Mouse (Mus musculus) left cerebral cortex, adult 11 months (tissue): ENCODE data around the gene Tead3.

Experiments
- DNase-seq: peaks from one replicate; pipeline ENCODE4 v3.0.0; 2022; ENCODE audit warnings: low spot score

The Tead3 gene

DNA sequence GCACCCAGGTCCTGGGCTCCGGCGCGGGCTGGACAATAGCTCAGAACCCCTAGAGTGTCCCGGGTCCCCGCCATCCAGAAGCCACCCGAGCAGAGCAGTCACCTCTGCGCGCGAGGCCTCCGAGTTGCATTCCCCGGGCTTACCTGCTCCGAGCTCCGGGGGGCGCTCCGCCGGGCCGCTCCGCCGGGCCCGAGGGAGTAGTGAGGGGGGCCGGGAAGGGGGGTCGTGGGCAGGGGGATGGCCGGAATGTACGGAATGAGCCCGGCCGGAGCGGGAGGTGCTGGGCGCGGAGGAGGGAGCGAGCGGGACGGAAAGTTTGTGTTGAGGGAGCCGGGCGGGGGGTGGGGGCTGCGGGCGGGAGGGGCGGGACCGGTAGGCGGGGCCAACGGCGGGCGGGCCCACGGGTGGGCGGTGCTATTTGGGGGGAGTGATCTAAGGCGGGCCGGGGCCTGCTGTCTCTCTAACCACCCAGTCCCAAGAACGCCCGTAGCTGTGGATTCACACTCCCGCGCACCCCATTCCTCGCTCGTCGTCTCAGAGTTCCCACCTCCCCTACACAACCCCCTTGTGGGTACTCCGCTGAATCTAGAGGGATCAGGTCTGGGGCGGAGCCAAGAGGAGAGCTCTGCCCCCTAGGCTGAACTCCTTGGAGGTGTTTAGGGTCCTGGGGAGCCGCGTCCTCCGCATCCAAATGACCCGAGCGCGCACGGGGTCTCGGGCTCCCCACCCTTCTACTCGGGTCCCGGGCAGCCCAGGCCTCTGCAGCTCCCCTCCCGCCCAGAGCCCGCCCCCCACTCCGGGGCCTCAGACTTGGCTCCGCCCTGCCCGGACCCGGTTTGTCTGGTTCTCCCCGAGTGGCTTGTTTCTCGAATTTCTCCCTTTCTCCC, at the start of gene Tead3:
Gene Tead3 (minus strand): TSS at position 352 of the 887 bp plus-strand sequence.
- no peak for DNase-seq

DNA sequence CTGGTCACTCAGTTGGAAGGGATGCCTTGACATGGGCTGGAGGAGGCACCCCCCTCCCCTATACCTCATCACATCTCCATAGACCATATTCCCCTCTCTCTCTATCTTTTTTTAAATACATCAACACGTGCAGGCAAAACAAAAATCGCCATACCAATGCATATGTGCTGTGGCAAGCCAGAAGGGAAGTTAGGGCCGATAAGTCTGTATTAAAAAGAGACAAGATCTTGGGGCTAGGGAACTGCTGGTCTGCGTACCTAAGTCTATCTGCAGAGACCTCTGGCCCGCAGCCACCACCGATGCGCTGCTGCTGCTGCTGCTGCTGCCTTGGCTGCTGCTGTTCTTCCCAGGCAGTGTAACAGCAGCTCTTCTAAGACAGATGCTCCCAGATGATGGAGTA, 44.4 kb upstream of the Tead3 start:
- no peak for DNase-seq

GRCm38 (mm10) chr17:28394051-28394765, 43.6 kb upstream of the Tead3 start:
- no peak for DNase-seq

DNA sequence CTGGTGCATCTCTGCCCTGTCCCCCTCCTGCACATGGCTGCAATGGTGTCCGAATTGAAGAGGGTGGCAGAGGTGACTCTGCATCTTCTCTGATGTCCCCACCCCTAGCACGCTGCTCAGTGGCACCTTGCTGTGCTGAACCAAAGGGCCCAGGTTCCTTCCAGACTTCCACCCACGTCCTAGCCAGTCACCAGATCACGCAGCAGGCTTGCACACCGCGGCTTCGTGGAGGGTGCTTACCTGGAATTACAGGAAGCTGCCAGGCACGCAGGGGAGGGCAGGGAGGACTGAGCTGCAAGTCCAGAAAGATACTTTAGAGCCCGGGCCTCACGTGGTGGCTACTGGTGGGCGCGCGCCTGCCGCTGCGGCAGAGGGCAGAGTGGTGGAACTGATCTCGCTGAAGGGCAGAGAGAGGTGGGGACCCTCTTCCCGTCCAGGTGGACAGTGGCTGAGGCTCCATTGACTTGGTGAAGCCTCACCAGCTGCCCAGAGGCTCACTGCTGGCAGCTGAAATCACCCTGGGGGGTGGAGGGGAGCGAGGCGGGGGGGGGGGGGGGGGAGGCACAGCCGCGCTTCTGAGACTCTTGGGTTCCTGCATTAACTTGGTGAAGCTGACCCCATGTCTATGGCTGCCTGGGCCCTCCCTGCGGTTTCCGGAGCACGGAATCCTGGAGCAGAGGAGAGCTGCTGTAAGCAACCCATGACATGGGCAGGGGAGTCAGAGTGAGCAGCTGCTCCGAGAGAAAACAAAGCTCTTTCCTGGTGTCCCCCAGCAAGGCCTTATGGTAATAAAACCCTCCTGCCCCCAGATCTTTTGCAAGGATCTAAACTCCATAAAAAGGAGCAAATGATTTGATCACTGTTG, 41.2 kb upstream of the Tead3 start:
- DNase-seq: no peak

DNA sequence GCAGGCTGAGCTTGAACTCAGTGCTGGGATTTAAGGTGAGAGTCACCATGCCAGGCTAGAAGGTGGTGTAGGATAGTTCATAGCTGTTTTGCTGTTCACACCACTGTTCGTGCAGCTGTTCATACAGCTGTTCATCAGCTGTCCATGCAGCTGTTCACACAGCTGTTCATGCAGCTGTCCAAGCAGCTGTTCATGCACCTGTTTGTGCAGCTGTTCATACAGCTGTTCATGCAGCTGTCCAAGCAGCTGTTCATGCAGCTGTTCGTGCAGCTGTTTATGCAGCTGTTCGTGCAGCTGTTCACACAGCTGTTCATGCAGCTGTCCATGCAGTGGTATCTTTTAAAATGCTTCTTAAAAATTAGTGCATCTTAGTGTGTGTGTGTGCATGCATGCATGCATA, 37.9 kb upstream of the Tead3 start:
- DNase-seq: no peak

GRCm38 (mm10) chr17:28386150-28386905, 35.7 kb upstream of the Tead3 start:
- peak; percentile 64 for DNase-seq

DNA sequence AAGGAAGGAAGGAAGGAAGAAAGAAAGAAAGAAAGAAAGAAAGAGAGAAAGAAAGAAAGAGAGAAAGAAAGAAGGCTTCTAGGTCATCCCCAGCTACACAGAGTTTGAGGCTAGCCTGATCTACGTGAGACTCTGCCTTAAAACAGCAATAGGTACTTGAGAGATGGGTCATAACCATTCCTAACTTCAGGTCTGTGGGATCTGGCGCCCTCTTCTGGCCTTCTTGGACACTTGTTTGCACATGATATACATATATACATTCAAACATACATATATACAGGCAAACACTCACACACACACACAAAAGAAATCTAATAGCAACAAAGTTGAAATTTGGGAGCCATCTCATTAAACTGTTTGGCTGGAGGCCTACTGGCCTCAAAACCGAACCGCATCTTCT, 33.7 kb upstream of the Tead3 start:
- no peak for DNase-seq

DNA sequence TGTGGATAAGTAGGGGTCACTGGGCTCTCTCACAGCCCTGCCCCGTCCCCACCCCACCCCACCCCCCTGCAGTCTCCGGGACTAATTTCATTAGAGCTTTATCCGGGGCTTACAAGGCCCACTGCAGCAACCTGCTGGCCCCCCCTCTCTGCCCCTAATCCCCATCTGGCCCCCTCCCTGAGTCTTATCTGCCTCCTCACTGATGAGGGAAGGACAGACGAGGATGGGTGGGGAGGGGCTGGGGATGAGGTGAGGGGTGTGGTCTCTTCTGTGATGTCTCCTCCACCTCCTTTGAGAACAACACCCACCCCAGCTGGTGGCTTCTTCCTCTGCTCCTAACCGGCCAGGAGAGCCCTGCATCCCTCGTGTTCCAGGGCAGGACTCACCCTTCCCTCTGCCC, 29.6 kb upstream of the Tead3 start:
- DNase-seq: no peak

DNA sequence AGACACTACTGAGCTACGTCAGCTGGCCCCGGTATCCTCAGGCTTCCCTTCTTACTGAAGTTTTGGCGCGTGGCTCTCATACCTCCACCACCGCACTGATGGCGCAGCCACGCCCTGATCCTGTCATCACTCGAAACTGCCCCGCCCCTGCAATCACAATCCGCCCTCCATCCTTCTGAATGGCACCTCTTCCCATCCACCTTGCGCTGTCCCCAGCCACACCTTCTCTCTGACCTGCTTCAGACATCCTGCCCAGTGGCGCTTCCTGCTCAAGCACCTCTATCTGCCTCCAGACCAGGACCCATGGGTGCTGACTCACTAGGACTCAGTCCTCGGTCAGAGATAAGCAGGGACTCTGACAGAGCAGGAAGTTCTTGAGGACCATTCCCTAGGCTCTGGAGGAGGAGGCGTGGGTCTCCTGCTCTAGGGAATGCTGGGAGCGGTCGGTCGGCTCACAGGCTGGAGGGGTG, 25.0 kb upstream of the Tead3 start:
- DNase-seq: no peak

GRCm38 (mm10) chr17:28374494-28374893, 23.9 kb upstream of the Tead3 start:
- DNase-seq: no peak

GRCm38 (mm10) chr17:28373821-28374220, 23.2 kb upstream of the Tead3 start:
- no peak for DNase-seq

DNA sequence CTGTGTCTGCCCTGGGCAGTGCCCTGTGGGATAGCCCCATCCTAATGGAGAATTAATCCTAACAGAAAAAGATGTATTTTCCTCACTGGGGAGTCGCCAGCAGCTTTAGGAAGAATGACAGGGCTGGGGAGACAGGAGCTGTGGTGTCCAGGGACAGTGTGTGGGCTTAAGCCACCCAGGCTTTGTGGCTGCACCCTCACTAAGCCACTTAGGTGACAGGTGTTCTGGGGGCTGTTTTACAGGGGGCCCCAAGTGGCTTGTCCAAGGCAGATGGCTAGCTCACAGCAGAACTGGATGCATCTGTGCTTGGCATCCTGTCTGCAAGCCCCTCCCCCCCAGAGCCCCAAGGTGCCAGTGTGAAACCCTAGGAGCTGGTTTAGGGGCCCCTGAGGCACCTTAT, 21.3 kb upstream of the Tead3 start:
- no peak for DNase-seq

DNA sequence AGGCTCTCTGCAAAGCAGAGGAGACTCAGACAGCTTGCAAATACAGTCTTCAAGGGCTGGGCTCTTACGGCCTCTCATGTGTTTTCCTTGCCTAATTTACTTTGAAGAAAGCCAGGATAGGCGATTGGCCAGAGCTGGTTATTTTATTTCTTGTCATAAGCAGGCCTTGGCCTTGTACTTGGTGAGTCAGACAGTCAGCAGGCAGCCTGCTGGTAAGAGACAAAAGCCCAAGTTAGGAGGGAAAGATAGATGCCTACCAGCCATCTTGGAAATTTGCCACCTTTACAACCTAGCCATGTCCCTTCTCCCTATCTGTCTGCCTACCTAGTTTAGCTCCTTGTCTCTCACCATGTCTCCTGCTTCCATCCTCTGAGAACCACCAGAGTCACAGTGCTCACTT, 20.7 kb upstream of the Tead3 start:
- no peak for DNase-seq

DNA sequence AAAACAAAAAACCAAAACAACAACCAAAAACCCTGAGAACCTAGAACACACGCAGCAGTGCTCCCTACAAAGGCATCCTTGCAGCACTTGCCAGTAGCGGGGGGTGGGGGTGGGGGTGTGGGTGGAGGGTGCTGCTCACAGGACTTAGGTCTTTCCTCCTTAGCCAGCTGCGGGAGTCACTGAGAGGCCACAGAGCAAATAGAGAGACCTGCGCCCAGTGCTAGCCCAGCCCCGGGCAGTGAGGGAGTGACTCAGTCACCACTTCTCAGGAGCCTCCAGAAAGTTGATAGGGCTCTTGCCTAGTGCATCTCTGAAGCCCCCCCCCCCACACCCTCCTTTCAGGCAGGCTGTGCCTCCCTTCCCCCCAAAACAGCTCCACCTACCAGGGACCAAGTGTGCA, 18.4 kb upstream of the Tead3 start:
- no peak for DNase-seq

GRCm38 (mm10) chr17:28368449-28368848, 17.8 kb upstream of the Tead3 start:
- peak; percentile 41 for DNase-seq

- no peak for DNase-seq
Measured at GRCm38 (mm10) chr17:28365122-28365521, 14.5 kb upstream of the Tead3 start, which contains the start of gene Tulp1. Gene Tulp1 (minus strand): TSS chr17:28365222.

- DNase-seq: no peak
Measured at GRCm38 (mm10) chr17:28363507-28363906, 12.9 kb upstream of the Tead3 start.

GRCm38 (mm10) chr17:28362653-28363292, 12.2 kb upstream of the Tead3 start:
- DNase-seq: no peak

- DNase-seq: no peak
Measured at GRCm38 (mm10) chr17:28361921-28362652, 11.5 kb upstream of the Tead3 start.
